Mouse (Mus musculus): ENCODE measurements around the gene Sel1l. TPM values are rescaled to one million over a fixed set of nuclear protein-coding genes. Genes with fewer than 3 reads are reported as not detected.

Gene Sel1l
- polyA plus RNA-seq, 1 experiment from 2014 or later, result 86.7 TPM

DNA sequence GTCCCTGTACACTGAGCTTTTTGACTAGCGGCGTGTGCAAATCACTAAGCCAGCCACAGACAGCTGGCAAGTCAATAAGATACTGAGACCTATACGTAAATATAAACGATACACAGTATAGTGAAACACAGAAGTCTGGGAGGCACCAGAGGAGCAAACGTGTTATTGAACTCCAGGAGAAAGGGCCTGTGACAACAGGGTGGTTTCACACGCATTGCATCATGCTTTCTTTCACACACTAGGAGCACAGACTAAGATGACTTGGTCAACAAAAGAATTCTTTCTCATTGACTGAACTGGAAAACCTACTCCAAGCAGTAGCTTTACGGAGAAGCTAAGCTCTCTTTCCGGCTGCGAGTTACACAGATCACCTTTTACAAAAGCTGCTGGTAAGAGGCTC is 3.6 kb downstream of the Sel1l start:
- Histone ChIP-seq H3K4me2 (no peak overlapping the region), H3K36me3 (peaks cover 29% of the 10 kb centered on the region), H3K9me3 (replicated peaks) (no peaks in the 10 kb centered on the region), H3K27me3 (no peaks in the 10 kb centered on the region), H3K4me1 (peaks cover 13% of the 10 kb centered on the region), H3K9ac (no peak overlapping the region), H3K4me3 (replicated peaks) (no peak overlapping the region), H3K27ac (no peak overlapping the region)
- WGBS, result 90% methylated on average over 9 of the region's 9 CpGs
- ATAC-seq (replicated peaks; ENCODE audit: low FRiP score), result no peak

DNA sequence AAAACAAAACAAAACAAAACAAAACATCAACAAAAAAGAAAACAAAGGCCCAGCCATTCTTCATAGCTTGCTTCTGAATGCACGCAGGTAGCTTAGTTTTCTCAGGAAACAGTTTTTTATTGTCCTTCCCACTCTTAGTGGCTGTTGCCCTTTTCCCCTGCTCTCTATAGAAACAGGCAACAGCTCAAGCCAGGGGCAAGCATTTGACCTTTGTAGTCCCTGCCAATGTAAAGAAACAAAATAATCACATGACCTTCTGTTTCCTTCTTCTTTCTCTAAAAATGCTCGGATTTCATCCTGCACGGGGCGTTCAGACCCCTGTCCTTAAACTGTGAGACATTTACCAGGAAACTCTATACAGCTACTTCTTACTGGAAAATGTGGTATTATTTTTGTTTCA is 4.4 kb downstream of the Sel1l start:
- no peak overlapping the region for H3K27ac ChIP-seq
- H3K4me2 ChIP-seq, result no peak overlapping the region
- H3K4me1 ChIP-seq, result peaks cover 13% of the 10 kb centered on the region
- H3K9ac ChIP-seq, result no peak overlapping the region
- peaks cover 36% of the 10 kb centered on the region for H3K36me3 ChIP-seq
- no peaks in the 10 kb centered on the region for H3K27me3 ChIP-seq
- ATAC-seq (replicated peaks; ENCODE audit: low FRiP score), result no peak
- WGBS, result 35% methylated on average over 4 of the region's 4 CpGs
- H3K9me3 ChIP-seq (replicated peaks), result no peaks in the 10 kb centered on the region
- H3K4me3 ChIP-seq (replicated peaks), result no peak overlapping the region

DNA sequence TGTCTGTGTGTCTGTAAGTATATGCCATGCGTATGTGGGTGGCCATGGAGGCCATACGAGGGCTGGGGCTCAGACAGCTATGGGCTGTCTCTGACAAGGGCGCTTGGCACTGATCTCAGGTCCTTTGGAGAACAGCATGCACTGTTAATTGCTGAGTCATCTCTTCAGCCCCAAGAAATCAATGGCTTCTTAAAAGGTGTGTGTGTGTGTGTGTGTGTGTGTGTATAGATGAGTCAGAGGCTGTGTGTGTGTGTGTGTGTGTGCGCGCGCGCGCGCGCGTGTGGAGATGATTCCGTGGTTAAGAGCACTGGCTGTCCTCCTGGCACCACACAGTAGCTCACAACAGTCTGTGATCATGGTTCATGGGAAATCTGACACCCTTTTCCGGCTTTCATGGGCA is 5.1 kb downstream of the Sel1l start:
- ATAC-seq (replicated peaks; ENCODE audit: low FRiP score), result no peak
- H3K9ac ChIP-seq, result no peak overlapping the region

DNA sequence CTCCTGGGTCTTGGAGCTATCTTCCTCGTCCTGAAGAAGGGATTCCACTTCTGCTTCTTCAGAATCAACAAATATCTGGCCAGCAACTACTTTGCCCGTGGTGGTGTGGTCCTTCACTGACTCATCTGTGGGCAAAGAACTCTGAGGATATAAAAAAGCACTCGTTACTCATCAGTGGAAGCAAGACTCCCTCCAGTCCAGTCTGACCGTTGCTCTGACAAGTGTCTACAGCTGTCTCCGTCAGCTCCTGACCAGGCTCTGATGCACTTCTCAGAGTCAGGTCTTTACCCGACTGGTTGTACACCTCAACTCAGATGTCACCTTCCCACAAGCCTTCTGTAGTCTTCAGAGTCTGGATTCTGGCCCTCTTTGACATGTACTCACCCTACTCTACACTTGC is 7.2 kb downstream of the Sel1l start:
- H3K4me1 ChIP-seq, result no peaks in the 10 kb centered on the region
- H3K27ac ChIP-seq, result no peak overlapping the region
- 86% methylated on average over 6 of the region's 6 CpGs for WGBS
- ATAC-seq (replicated peaks; ENCODE audit: low FRiP score), result no peak
- no peaks in the 10 kb centered on the region for H3K27me3 ChIP-seq
- no peak overlapping the region for H3K4me2 ChIP-seq
- no peak overlapping the region for H3K9ac ChIP-seq
- H3K36me3 ChIP-seq, result peaks cover 63% of the 10 kb centered on the region
- no peaks in the 10 kb centered on the region for H3K9me3 ChIP-seq (replicated peaks)
- H3K4me3 ChIP-seq (replicated peaks), result no peak overlapping the region

More for the DNA sequence above, 5.1 kb downstream of the Sel1l start:
- Histone ChIP-seq H3K36me3 (peaks cover 42% of the 10 kb centered on the region), H3K27me3 (no peaks in the 10 kb centered on the region), H3K4me3 (replicated peaks) (no peak overlapping the region), H3K9me3 (replicated peaks) (no peaks in the 10 kb centered on the region), H3K4me2 (no peak overlapping the region), H3K27ac (no peak overlapping the region), H3K4me1 (peaks cover 13% of the 10 kb centered on the region)
- 94% methylated on average over 13 of the region's 13 CpGs for WGBS

DNA sequence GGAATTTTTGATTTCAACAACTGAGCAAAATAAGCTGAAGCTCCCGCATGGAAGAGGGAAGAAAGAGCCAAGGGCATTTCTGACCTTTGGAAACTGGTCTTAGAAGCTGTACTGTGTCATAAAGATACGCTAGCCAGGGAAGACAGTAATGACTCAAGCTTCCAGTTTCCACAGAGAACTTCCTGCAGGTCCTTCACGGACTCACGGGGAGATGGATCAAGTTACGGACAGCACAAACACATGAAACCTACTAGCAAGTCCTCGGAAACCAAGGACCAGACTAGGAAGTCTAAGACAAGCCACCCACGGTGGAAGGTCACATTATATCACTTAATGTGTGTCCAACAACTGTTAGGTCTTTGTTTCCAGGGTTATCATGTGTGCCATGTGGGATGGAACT is 10.7 kb downstream of the Sel1l start:
- Histone ChIP-seq H3K36me3 (peaks cover 91% of the 10 kb centered on the region), H3K9me3 (replicated peaks) (no peaks in the 10 kb centered on the region), H3K4me1 (no peaks in the 10 kb centered on the region), H3K27ac (no peak overlapping the region), H3K27me3 (no peaks in the 10 kb centered on the region), H3K4me3 (replicated peaks) (no peak overlapping the region), H3K9ac (no peak overlapping the region), H3K4me2 (no peak overlapping the region)
- ATAC-seq (replicated peaks; ENCODE audit: low FRiP score), result no peak
- 58% methylated on average over 7 of the region's 7 CpGs for WGBS

DNA sequence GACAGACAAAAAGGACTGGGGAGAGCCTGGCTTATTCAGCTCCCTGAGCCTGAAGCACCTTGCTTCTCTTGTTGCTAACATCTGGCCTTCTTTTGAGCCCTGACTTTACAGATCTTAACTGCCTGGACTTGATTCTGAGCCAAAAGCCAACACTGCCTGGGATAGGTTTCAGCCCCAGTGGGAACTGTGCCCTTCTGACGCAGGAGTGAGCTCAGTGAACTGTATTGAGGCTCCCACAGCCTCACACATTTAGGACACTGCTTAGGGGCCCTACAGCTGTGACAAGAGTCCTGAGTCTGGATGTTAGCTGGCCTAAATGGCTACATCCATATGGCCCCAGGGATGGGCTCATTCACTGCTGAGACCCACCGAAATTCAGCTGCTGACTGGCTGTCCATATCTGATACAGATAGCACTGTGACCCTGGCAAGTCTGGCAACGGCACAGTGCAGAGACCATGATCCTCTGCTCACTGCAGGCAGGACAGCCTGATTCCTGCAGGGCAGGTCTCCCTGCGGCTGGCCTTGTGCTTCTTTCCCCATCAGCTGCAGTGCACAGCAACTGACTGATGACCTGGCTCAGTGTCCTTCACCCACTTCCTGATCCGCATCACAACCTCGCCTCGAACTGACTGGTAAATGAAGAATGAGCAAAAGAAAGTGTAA is 11.4 kb downstream of the Sel1l start:
- peaks cover 95% of the 10 kb centered on the region for H3K36me3 ChIP-seq
- no peak overlapping the region for H3K4me3 ChIP-seq (replicated peaks)
- H3K27ac ChIP-seq, result no peak overlapping the region
- no peaks in the 10 kb centered on the region for H3K27me3 ChIP-seq
- no peak overlapping the region for H3K4me2 ChIP-seq
- 87% methylated on average over 7 of the region's 7 CpGs for WGBS
- H3K9me3 ChIP-seq (replicated peaks), result no peaks in the 10 kb centered on the region
- H3K4me1 ChIP-seq, result no peaks in the 10 kb centered on the region
- ATAC-seq (replicated peaks; ENCODE audit: low FRiP score), result 0 out of 2 replicates have a peak, but pooled peaks have one; percentile 36
- H3K9ac ChIP-seq, result no peak overlapping the region

DNA sequence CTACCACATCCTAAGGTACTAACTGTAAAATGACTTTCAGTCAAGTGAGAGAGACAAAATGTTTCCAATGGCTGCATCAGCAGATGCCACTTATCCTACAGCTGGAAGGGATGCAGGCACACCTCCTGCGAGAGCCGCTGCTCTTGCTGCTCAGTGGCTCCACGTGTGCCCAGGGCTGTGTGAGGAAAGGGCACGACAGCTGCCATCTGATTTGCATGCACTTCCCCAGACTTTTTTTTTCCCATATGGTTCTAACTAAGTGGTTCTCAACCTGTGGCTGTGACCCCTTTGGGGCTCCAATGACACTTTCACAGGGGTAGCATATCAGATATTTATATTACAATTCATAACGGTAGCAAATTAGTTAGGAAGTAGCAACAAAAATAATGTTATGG is 15.0 kb downstream of the Sel1l start:
- H3K4me2 ChIP-seq, result no peak overlapping the region
- no peak overlapping the region for H3K27ac ChIP-seq
- H3K36me3 ChIP-seq, result peaks cover 89% of the 10 kb centered on the region
- no peaks in the 10 kb centered on the region for H3K9me3 ChIP-seq (replicated peaks)
- no peak overlapping the region for H3K4me3 ChIP-seq (replicated peaks)
- no peaks in the 10 kb centered on the region for H3K27me3 ChIP-seq
- 75% methylated on average over 5 of the region's 5 CpGs for WGBS
- H3K9ac ChIP-seq, result no peak overlapping the region
- ATAC-seq (replicated peaks; ENCODE audit: low FRiP score), result no peak
- no peaks in the 10 kb centered on the region for H3K4me1 ChIP-seq

DNA sequence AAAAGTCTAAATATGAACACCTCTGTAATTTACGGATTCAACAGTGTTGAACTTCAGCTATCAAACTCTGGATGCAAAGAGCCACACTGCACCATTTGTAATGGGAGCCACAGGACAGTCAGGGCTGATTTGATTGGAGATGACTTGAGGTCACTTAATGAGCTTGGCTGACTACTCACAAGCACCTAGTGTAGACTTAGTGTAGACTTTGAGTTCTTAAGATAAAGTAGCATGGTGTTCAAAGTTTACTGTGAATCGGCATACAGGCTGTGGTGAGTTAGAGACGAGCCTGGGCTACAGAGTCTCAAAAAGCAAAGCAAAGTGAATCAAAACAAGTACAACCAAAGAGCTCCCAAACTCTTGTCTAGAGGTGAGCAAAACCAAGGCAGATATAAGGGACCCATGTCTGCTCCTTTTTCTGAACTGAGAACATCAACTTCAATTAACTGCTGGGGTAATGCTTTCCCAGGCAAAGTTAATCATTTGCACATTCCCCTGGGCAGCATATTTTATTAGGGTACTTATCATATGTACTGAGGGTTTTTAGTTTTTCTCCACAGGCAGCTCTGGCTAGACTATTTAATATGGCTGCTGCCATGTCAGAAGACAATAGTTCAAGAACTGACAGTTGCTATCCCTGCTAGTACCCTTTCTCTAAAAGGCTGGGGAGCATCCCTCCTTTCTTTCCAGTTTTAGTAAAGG is 15.6 kb downstream of the Sel1l start:
- Histone ChIP-seq H3K27ac (no peak overlapping the region), H3K27me3 (no peaks in the 10 kb centered on the region), H3K9ac (no peak overlapping the region), H3K4me3 (replicated peaks) (no peak overlapping the region), H3K4me1 (no peaks in the 10 kb centered on the region), H3K36me3 (peaks cover 87% of the 10 kb centered on the region), H3K9me3 (replicated peaks) (no peaks in the 10 kb centered on the region), H3K4me2 (no peak overlapping the region)
- no peak for ATAC-seq (replicated peaks; ENCODE audit: low FRiP score)
- WGBS, result 88% methylated on average over 3 of the region's 3 CpGs

DNA sequence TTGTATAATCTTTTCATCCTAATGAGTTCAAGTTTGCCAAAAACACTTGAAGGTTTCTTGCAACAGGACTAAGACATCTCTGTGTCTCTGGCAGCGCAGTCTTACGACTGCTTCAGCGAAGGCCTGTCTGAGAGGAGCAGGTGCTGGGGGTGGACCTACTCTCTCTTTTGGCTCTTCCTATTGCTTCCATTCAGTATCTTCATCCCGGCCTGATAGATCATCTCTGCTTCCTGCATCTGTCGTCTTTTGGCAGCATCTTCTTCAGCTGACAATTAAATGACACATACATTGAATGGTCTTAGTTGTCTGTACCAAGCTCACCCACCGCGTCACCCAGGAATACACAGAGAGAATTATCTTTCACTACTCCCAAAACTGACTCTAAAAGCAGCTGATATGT is 17.5 kb downstream of the Sel1l start:
- Histone ChIP-seq H3K4me1 (no peaks in the 10 kb centered on the region), H3K4me3 (replicated peaks) (no peak overlapping the region), H3K27me3 (no peaks in the 10 kb centered on the region), H3K27ac (no peak overlapping the region), H3K9me3 (replicated peaks) (no peaks in the 10 kb centered on the region), H3K4me2 (no peak overlapping the region), H3K36me3 (peaks cover 86% of the 10 kb centered on the region), H3K9ac (no peak overlapping the region)
- ATAC-seq (replicated peaks; ENCODE audit: low FRiP score), result no peak
- 92% methylated on average over 7 of the region's 7 CpGs for WGBS

DNA sequence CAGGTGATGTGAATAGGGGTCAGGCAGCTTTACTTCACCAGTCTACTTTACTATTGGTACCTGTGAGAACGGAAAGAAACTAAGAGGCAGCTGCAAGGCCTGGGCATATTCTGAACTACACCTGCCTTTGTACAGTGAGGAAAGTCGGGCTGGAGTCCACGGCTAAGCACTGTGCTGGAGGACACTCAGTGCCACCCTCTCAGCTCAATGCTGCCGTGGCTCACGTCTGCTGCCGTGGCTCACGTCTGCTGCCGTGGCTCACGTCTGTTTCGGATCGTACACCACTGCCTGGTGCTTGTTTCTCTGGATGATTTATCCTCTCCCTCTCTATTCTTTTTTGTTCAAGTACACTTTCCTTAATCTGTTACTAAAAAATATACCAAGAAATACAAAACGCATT is 28.5 kb downstream of the Sel1l start:
- Histone ChIP-seq H3K9ac (no peak overlapping the region), H3K4me1 (no peaks in the 10 kb centered on the region), H3K4me3 (replicated peaks) (no peak overlapping the region), H3K4me2 (no peak overlapping the region), H3K36me3 (peaks cover 84% of the 10 kb centered on the region), H3K9me3 (replicated peaks) (no peaks in the 10 kb centered on the region), H3K27ac (no peak overlapping the region), H3K27me3 (no peaks in the 10 kb centered on the region)
- no peak for ATAC-seq (replicated peaks; ENCODE audit: low FRiP score)
- 91% methylated on average over 12 of the region's 12 CpGs for WGBS

DNA sequence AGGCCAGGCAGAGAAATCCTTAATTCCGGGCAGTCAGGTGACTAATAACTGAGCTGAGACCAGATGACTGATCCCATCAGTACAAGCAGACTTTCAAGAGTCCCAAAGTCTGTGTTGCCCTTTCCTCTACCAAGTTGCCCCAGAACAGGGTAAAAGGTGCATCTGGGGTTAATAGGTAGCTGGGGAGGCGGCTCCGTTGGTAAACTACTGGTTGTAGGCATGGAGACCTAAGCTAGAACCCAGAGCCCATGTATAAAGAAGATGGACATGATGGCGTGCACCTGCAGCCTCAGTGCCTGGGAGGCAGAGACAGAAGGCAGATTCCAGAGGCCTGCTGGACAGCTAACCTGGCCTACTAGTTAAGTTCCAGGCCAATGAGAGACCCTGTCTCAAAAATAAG is 30.2 kb downstream of the Sel1l start:
- Histone ChIP-seq H3K9ac (no peak overlapping the region), H3K27me3 (no peaks in the 10 kb centered on the region), H3K4me2 (no peak overlapping the region), H3K36me3 (peaks cover 85% of the 10 kb centered on the region), H3K4me1 (no peaks in the 10 kb centered on the region), H3K4me3 (replicated peaks) (no peak overlapping the region), H3K27ac (no peak overlapping the region), H3K9me3 (replicated peaks) (no peaks in the 10 kb centered on the region)
- ATAC-seq (replicated peaks; ENCODE audit: low FRiP score), result no peak
- WGBS, result 87% methylated on average over 4 of the region's 4 CpGs

DNA sequence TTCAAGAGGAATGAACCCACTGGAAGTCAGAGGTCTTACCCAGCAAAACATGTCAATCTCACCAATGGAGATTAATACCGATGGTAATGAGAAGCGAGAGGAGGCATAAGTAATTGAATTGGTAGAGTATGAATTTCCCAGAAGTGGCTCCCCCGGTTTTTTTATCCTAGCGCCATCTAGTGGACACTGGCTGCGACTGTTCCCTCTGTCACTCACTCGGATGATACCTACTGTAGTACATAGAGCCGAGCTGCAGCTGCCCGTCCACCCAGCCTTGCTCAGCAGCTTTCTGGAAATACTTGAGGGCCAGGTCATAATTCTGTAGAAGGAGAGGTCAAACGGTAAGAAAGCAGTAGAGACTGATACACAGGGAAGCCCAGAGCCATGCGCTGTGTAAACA is 33.0 kb downstream of the Sel1l start:
- no peaks in the 10 kb centered on the region for H3K27me3 ChIP-seq
- ATAC-seq (replicated peaks; ENCODE audit: low FRiP score), result peak; percentile 60; the same call in 1 of the 2 replicates
- 27% methylated on average over 10 of the region's 10 CpGs for WGBS
- peaks cover 85% of the 10 kb centered on the region for H3K36me3 ChIP-seq
- no peak overlapping the region for H3K4me3 ChIP-seq (replicated peaks)
- no peak overlapping the region for H3K4me2 ChIP-seq
- no peak overlapping the region for H3K9ac ChIP-seq
- no peak overlapping the region for H3K27ac ChIP-seq
- H3K4me1 ChIP-seq, result no peaks in the 10 kb centered on the region
- H3K9me3 ChIP-seq (replicated peaks), result no peaks in the 10 kb centered on the region

All from kidney, embryonic 15.5 days (tissue).